Mouse (Mus musculus): ENCODE measurements around the gene Bnipl.

- TF ChIP-seq POLR2A (IDR thresholded peaks at IDR 0.05; ENCODE audit: borderline replicate concordance, insufficient read depth, low read length) (no peak), CTCF (IDR thresholded peaks at IDR 0.05; ENCODE audit: borderline replicate concordance, insufficient read depth, low read depth, low read length) (no peak)
Measured at GRCm38 (mm10) chr3:95270766-95271364, 19.9 kb upstream of the Bnipl start.
